Comparison of ENCODE assay signal across 8 mouse cellular contexts in genomic region chr7:19796697-19797588, GRCm38 (mm10). TPM values are rescaled to one million over a fixed set of nuclear protein-coding genes. Genes with fewer than 3 reads are reported as not detected.
DNase-seq lines count a peak whose midpoint lies in the region; ATAC-seq and TF ChIP-seq lines count a peak whose summit lies in the region.

Cblc (minus strand) TSS chr7:19796809.

- H3K4me1 ChIP-seq in hindbrain, postnatal 0 days (ENCODE audit: insufficient read depth, low read length): no peaks in the 10 kb centered on the region
- peaks cover 9% of the 10 kb centered on the region for H3K4me1 ChIP-seq in limb, embryonic 15.5 days
- 0 out of 2 replicates have a peak, but pooled peaks cover 6% of the 10 kb centered on the region for H3K4me1 ChIP-seq in stomach, embryonic 15.5 days

- 3% methylated on average over 32 of the region's 32 CpGs for WGBS in hindbrain, postnatal 0 days
- 2% methylated on average over 32 of the region's 32 CpGs for WGBS in limb, embryonic 15.5 days
- WGBS in stomach, embryonic 15.5 days: 4% methylated on average over 32 of the region's 32 CpGs

- no peaks in the 10 kb centered on the region for H3K36me3 ChIP-seq in hindbrain, postnatal 0 days (ENCODE audit: insufficient read depth, low read length)
- no peaks in the 10 kb centered on the region for H3K36me3 ChIP-seq in limb, embryonic 15.5 days
- no peaks in the 10 kb centered on the region for H3K36me3 ChIP-seq in stomach, embryonic 15.5 days

- H3K27me3 ChIP-seq in hindbrain, postnatal 0 days (ENCODE audit: insufficient read depth, low read length): peaks cover 21% of the 10 kb centered on the region
- peaks cover 28% of the 10 kb centered on the region for H3K27me3 ChIP-seq in limb, embryonic 15.5 days
- H3K27me3 ChIP-seq in stomach, embryonic 15.5 days (replicated peaks): peaks cover 10% of the 10 kb centered on the region

- peak; percentile 89 for TF ChIP-seq CTCF in layer of hippocampus, adult 2 months (conservative IDR thresholded peaks at IDR 0.05)
- peak; percentile 82 for TF ChIP-seq CTCF in hindbrain, postnatal 0 days (IDR thresholded peaks at IDR 0.05; ENCODE audit: low read depth)

- no peaks in the 10 kb centered on the region for H3K9me3 ChIP-seq in hindbrain, postnatal 0 days (ENCODE audit: low read length)
- H3K9me3 ChIP-seq in limb, embryonic 15.5 days: no peaks in the 10 kb centered on the region
- no peaks in the 10 kb centered on the region for H3K9me3 ChIP-seq in stomach, embryonic 15.5 days

- peak; percentile 26 to 60 for DNase-seq in layer of hippocampus, adult 2 months (ENCODE audit: low spot score in 2 of 2)
- DNase-seq in layer of hippocampus, adult 9-10 months (ENCODE audit: low spot score): no peak
- peak; percentile 64 to 76 for DNase-seq in cerebellum, postnatal 14 days
- peak; percentile 83 for DNase-seq in gastrocnemius, postnatal 10 days
- DNase-seq in hindbrain, postnatal 0 days (ENCODE audit: low spot score): peak; percentile 41
- peak; percentile 33 to 74 for DNase-seq in monocyte, adult 2 months (ENCODE audit: low read depth in 1 of 2, low spot score in 2 of 2)

- H3K4me2 ChIP-seq in hindbrain, postnatal 0 days (ENCODE audit: low read depth, low read length): no peak within 1 kb of the TSS
- H3K4me2 ChIP-seq in limb, embryonic 15.5 days: peak within 1 kb of the TSS; percentile 45
- H3K4me2 ChIP-seq in stomach, embryonic 15.5 days: peak within 1 kb of the TSS; percentile 57

- H3K9ac ChIP-seq in hindbrain, postnatal 0 days (replicated peaks; ENCODE audit: low read length): no peak within 1 kb of the TSS
- peak within 1 kb of the TSS; percentile 28; the same call in 1 of the 2 replicates for H3K9ac ChIP-seq in limb, embryonic 15.5 days
- peak within 1 kb of the TSS; percentile 60 for H3K9ac ChIP-seq in stomach, embryonic 15.5 days

- no peak within 1 kb of the TSS for H3K4me3 ChIP-seq in layer of hippocampus, adult 2 months
- no peak within 1 kb of the TSS for H3K4me3 ChIP-seq in hindbrain, postnatal 0 days (ENCODE audit: low read length)
- peak within 1 kb of the TSS; percentile 35 for H3K4me3 ChIP-seq in limb, embryonic 15.5 days
- H3K4me3 ChIP-seq in stomach, embryonic 15.5 days (replicated peaks): peak within 1 kb of the TSS; percentile 48

- ATAC-seq in hindbrain, postnatal 0 days: peak; percentile 46; the same call in 1 of the 2 replicates
- ATAC-seq in limb, embryonic 15.5 days (ENCODE audit: insufficient number of reproducible peaks, low FRiP score, low TSS enrichment, low read depth): 0 out of 2 replicates have a peak, but pooled peaks have one; percentile 30
- peak; percentile 90 for ATAC-seq in stomach, embryonic 15.5 days (ENCODE audit: insufficient read depth, low FRiP score, low read depth)

- no peak within 1 kb of the TSS for H3K27ac ChIP-seq in layer of hippocampus, adult 2 months
- no peak within 1 kb of the TSS for H3K27ac ChIP-seq in hindbrain, postnatal 0 days
- peak within 1 kb of the TSS; percentile 76 for H3K27ac ChIP-seq in limb, embryonic 15.5 days
- peak within 1 kb of the TSS; percentile 82 for H3K27ac ChIP-seq in stomach, embryonic 15.5 days

RNA-seq across cellular contexts. Expression of gene Cblc, which starts in this region (rescaled TPM):
- not detected for total RNA-seq in layer of hippocampus, adult 2 months (2021)
- total RNA-seq in gastrocnemius, postnatal 10 days (2021): under 1 TPM; 0.38 to 0.59 TPM
- total RNA-seq in hindbrain, postnatal 0 days (2014; rRNA removed): not detected in 2 replicates
- polyA plus RNA-seq in hindbrain, postnatal 0 days (2015; fragmentation: Nextera tagmentation; extraction: Ambion mirVana): 0.46 and 0.55 TPM in 2 replicates
- 14.6 and 15.2 TPM in 2 replicates for polyA plus RNA-seq in limb, embryonic 15.5 days (2015; fragmentation: Nextera tagmentation; extraction: Ambion mirVana)
- 24.3 and 24.6 TPM in 2 replicates for polyA plus RNA-seq in stomach, embryonic 15.5 days (2015; fragmentation: Nextera tagmentation; extraction: Ambion mirVana)

Comparison
In these comparisons a context has a peak if more than half of its experiments do, and no peak if none do; other contexts are left out.
1. RNA of gene Cblc (polyA plus RNA-seq): 24.3 to 24.6 TPM in stomach, embryonic 15.5 days and 14.6 to 15.2 TPM in limb, embryonic 15.5 days; 0.46 to 0.55 TPM in hindbrain, postnatal 0 days; every median in the first group is over 10 times any median in the second.
2. Peak in DNase-seq in layer of hippocampus, adult 2 months; RNA of the gene not detected or under 1 TPM.
3. Peak in DNase-seq in gastrocnemius, postnatal 10 days; RNA of the gene not detected or under 1 TPM.
4. Peak in DNase-seq and ATAC-seq in hindbrain, postnatal 0 days; RNA of the gene not detected or under 1 TPM.
5. H3K27ac ChIP-seq: peak in limb, embryonic 15.5 days (single experiment) and stomach, embryonic 15.5 days (single experiment); none in layer of hippocampus, adult 2 months (single experiment) and hindbrain, postnatal 0 days (single experiment).
6. H3K4me3 ChIP-seq: peak in limb, embryonic 15.5 days (single experiment) and stomach, embryonic 15.5 days (single experiment); none in layer of hippocampus, adult 2 months (single experiment) and hindbrain, postnatal 0 days (single experiment).
7. ATAC-seq: peak in every context shown above with its lines; median percentile 90 in stomach, embryonic 15.5 days; 46 in hindbrain, postnatal 0 days; 30 in limb, embryonic 15.5 days.